Mouse (Mus musculus): Measurements from ENCODE around the gene Aff3. TPM values are rescaled to one million over a fixed set of nuclear protein-coding genes. Genes with fewer than 3 reads are reported as not detected.

The Aff3 gene
- polyA plus RNA-seq, 1 experiment from 2014 or later: 25.7 TPM

- H3K4me1 ChIP-seq: peaks cover 23% of the 10 kb centered on the region
- WGBS: 88% methylated on average over 10 of the region's 10 CpGs
- no peak overlapping the region for H3K27ac ChIP-seq
Measured at GRCm38 (mm10) chr1:38259541-38260338, 405.0 kb downstream of the Aff3 start.

DNA sequence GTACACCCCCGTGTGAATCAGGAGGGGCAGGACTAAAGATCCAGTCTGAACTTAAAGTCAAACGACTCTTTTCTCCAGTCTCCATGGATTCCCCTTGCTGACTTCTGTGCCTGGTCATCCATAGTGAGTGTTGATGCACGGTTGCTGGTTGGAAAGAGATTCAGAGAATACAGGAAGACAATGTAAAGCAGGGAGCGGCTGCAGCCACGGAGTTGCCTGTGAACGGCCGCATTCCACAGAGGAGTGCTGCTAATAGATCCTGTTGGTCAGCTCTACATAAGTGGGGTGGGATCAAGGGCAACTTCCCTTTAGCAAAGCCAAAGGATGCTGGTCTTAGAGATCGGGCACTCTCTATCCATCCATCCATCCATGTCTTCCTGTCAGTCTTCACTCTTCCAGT, 410.3 kb downstream of the Aff3 start:
- no peaks in the 10 kb centered on the region for H3K9me3 ChIP-seq
- H3K4me2 ChIP-seq: no peak overlapping the region
- H3K27me3 ChIP-seq: no peaks in the 10 kb centered on the region
- H3K9ac ChIP-seq: no peak overlapping the region
- WGBS: 85% methylated on average over 8 of the region's 8 CpGs
- H3K4me3 ChIP-seq (replicated peaks): no peak overlapping the region
- no peaks in the 10 kb centered on the region for H3K36me3 ChIP-seq (replicated peaks)
- no peak overlapping the region for H3K27ac ChIP-seq
- H3K4me1 ChIP-seq: 0 out of 2 replicates have a peak, but pooled peaks cover 8% of the 10 kb centered on the region
- no peak for ATAC-seq (ENCODE audit: low FRiP score)

More at GRCm38 (mm10) chr1:38259541-38260338, 405.0 kb downstream of the Aff3 start:
- no peak overlapping the region for H3K9ac ChIP-seq
- no peak overlapping the region for H3K4me2 ChIP-seq
- no peaks in the 10 kb centered on the region for H3K27me3 ChIP-seq
- no peak for ATAC-seq (ENCODE audit: low FRiP score)
- no peaks in the 10 kb centered on the region for H3K36me3 ChIP-seq (replicated peaks)
- 0 out of 2 replicates have a peak, but pooled peaks cover 5% of the 10 kb centered on the region for H3K9me3 ChIP-seq
- H3K4me3 ChIP-seq (replicated peaks): no peak overlapping the region

DNA sequence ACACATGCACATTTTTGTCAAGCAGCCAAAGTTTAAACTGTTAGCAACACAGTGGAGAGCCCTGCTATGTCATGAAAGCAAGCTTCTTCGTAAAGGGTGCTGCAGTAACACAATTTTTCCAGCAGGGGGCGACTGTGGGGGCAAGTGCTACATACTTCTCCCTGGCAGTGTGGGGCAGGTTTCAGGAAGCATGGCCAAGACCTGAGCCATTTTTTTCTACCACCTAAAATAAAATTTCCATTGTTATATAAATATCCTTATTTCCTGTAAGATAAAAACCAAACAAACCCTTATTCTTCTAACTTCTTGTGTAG, 412.0 kb downstream of the Aff3 start:
- no peak overlapping the region for H3K4me3 ChIP-seq (replicated peaks)
- H3K36me3 ChIP-seq (replicated peaks): no peaks in the 10 kb centered on the region
- no peaks in the 10 kb centered on the region for H3K9me3 ChIP-seq
- no peak overlapping the region for H3K9ac ChIP-seq
- WGBS: 46% methylated on average over 2 of the region's 2 CpGs
- H3K4me1 ChIP-seq: peaks cover 10% of the 10 kb centered on the region; the same call in 1 of the 2 replicates
- H3K4me2 ChIP-seq: no peak overlapping the region
- H3K27me3 ChIP-seq: no peaks in the 10 kb centered on the region
- no peak for ATAC-seq (ENCODE audit: low FRiP score)
- no peak overlapping the region for H3K27ac ChIP-seq

- no peaks in the 10 kb centered on the region for H3K27me3 ChIP-seq
- H3K4me3 ChIP-seq (replicated peaks): no peak overlapping the region
- H3K4me2 ChIP-seq: no peak overlapping the region
- H3K36me3 ChIP-seq (replicated peaks): no peaks in the 10 kb centered on the region
- no peaks in the 10 kb centered on the region for H3K9me3 ChIP-seq
- no peak overlapping the region for H3K9ac ChIP-seq
- no peak overlapping the region for H3K27ac ChIP-seq
- H3K4me1 ChIP-seq: peaks cover 10% of the 10 kb centered on the region; the same call in 1 of the 2 replicates
- WGBS: 91% methylated on average over 19 of the region's 19 CpGs
- ATAC-seq (ENCODE audit: low FRiP score): no peak
Measured at GRCm38 (mm10) chr1:38252031-38252765, 412.6 kb downstream of the Aff3 start.

GRCm38 (mm10) chr1:38251448-38251847, 413.3 kb downstream of the Aff3 start:
- no peak for ATAC-seq (ENCODE audit: low FRiP score)
- WGBS: 96% methylated on average over 11 of the region's 11 CpGs
- Histone ChIP-seq H3K36me3 (replicated peaks) (no peaks in the 10 kb centered on the region), H3K4me2 (no peak overlapping the region), H3K4me1 (peaks cover 10% of the 10 kb centered on the region; the same call in 1 of the 2 replicates), H3K9ac (no peak overlapping the region), H3K4me3 (replicated peaks) (no peak overlapping the region), H3K9me3 (no peaks in the 10 kb centered on the region), H3K27me3 (no peaks in the 10 kb centered on the region), H3K27ac (no peak overlapping the region)

DNA sequence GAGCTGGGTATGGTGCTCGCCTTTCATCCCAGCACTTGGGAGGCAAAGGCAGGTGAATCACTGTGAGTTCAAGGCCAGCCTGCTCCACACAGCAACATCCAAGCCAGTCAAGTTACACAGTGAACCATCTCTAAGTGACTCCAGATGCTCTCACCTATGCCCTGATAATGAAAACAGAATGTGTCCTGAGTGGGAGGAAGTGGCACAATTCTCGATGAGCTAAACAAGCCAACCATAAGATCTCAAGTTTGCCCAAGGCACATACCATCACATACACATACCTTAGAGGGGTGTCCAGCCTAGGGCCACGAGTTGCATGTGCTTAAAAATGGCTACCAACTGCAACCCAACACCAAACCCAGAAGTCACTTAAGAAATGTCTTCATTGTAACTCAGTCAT, 414.5 kb downstream of the Aff3 start:
- H3K4me3 ChIP-seq (replicated peaks): no peak overlapping the region
- no peaks in the 10 kb centered on the region for H3K9me3 ChIP-seq
- ATAC-seq (ENCODE audit: low FRiP score): no peak
- H3K27ac ChIP-seq: no peak overlapping the region
- peaks cover 2% of the 10 kb centered on the region; the same call in 1 of the 2 replicates for H3K4me1 ChIP-seq
- no peak overlapping the region for H3K4me2 ChIP-seq
- H3K27me3 ChIP-seq: no peaks in the 10 kb centered on the region
- H3K9ac ChIP-seq: no peak overlapping the region
- 80% methylated on average over 3 of the region's 3 CpGs for WGBS
- no peaks in the 10 kb centered on the region for H3K36me3 ChIP-seq (replicated peaks)

DNA sequence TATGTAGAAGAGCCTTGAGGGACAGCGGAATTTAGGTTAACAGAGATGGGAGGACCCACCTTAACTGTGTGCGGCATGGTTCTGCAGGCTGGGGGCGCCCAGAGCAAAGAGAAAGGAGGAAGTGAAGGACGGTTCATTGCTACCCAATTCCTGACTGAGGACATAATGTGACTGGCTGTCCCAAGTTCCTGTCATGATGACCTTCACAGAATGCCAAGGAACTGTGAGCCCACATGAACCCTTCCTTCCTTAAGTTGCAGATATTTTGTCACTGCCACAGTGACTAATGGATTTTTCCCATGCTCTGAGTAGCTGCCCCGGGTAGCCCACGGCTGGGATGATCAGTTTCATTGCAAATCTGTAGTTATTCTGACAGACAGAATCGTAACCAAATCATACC, 415.2 kb downstream of the Aff3 start:
- no peak overlapping the region for H3K4me2 ChIP-seq
- no peak overlapping the region for H3K4me3 ChIP-seq (replicated peaks)
- H3K36me3 ChIP-seq (replicated peaks): no peaks in the 10 kb centered on the region
- peaks cover 2% of the 10 kb centered on the region; the same call in 1 of the 2 replicates for H3K4me1 ChIP-seq
- no peaks in the 10 kb centered on the region for H3K27me3 ChIP-seq
- H3K27ac ChIP-seq: no peak overlapping the region
- H3K9me3 ChIP-seq: no peaks in the 10 kb centered on the region
- no peak for ATAC-seq (ENCODE audit: low FRiP score)
- H3K9ac ChIP-seq: no peak overlapping the region
- WGBS: 90% methylated on average over 7 of the region's 7 CpGs

DNA sequence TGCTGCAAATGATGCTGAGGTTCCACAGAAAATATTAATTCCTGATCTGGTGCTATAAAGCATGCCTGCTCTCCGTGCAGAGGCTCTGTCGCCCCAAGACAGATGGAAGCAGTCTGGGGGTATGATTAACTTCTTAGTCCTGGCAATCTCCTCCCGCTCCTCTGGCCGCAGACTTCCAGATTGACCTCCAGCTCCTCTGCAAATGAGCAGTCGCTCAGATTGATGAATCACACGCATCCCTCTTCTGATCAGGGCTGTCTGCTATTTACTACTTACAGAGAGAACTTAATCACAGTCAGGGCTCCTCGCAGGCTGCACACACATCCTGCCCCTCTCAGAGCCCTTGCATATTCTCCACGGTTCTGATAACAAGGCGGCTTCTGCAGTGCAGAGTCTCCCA, 416.7 kb downstream of the Aff3 start:
- Histone ChIP-seq H3K36me3 (replicated peaks) (no peaks in the 10 kb centered on the region), H3K9ac (no peak overlapping the region), H3K4me2 (no peak overlapping the region), H3K4me3 (replicated peaks) (no peak overlapping the region), H3K27ac (no peak overlapping the region), H3K4me1 (peaks cover 2% of the 10 kb centered on the region; the same call in 1 of the 2 replicates), H3K9me3 (no peaks in the 10 kb centered on the region), H3K27me3 (no peaks in the 10 kb centered on the region)
- no peak for ATAC-seq (ENCODE audit: low FRiP score)
- WGBS: 71% methylated on average over 9 of the region's 9 CpGs

DNA sequence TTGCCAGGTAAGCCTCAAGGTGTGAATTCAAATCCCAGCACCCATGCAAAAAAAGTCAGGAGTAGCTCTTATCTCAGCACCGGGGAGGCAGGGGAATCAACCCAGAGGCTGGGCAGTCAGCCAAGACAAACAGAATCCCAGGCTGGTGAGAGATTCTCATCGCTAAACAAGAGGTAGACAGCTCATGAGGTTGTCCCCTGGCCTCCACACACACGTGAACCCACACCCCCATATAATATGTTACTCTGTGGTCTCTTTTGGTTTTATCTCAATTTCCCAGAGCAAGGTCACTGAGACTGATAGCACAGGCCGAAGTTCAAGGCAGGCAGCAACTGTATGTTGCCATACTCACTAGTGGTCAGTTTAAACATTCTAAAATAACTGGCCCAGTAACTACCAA, 422.2 kb downstream of the Aff3 start:
- no peak overlapping the region for H3K4me3 ChIP-seq (replicated peaks)
- H3K4me1 ChIP-seq: no peaks in the 10 kb centered on the region
- H3K36me3 ChIP-seq (replicated peaks): no peaks in the 10 kb centered on the region
- no peak overlapping the region for H3K4me2 ChIP-seq
- no peak overlapping the region for H3K27ac ChIP-seq
- WGBS: 77% methylated on average over 4 of the region's 4 CpGs
- no peaks in the 10 kb centered on the region for H3K27me3 ChIP-seq
- H3K9me3 ChIP-seq: no peaks in the 10 kb centered on the region
- no peak overlapping the region for H3K9ac ChIP-seq
- ATAC-seq (ENCODE audit: low FRiP score): no peak

- WGBS: 93% methylated on average over 4 of the region's 4 CpGs
- H3K27ac ChIP-seq: no peak overlapping the region
- H3K4me3 ChIP-seq (replicated peaks): no peak overlapping the region
- ATAC-seq (ENCODE audit: low FRiP score): no peak
- no peaks in the 10 kb centered on the region for H3K9me3 ChIP-seq
- H3K27me3 ChIP-seq: no peaks in the 10 kb centered on the region
- no peak overlapping the region for H3K4me2 ChIP-seq
- H3K36me3 ChIP-seq (replicated peaks): no peaks in the 10 kb centered on the region
- H3K9ac ChIP-seq: no peak overlapping the region
- no peaks in the 10 kb centered on the region for H3K4me1 ChIP-seq
Measured at GRCm38 (mm10) chr1:38241801-38242200, 423.0 kb downstream of the Aff3 start.

GRCm38 (mm10) chr1:38241221-38241666, 423.5 kb downstream of the Aff3 start:
- H3K9me3 ChIP-seq: no peaks in the 10 kb centered on the region
- 89% methylated on average over 6 of the region's 6 CpGs for WGBS
- no peak for ATAC-seq (ENCODE audit: low FRiP score)
- no peak overlapping the region for H3K27ac ChIP-seq
- H3K4me2 ChIP-seq: no peak overlapping the region
- no peak overlapping the region for H3K4me3 ChIP-seq (replicated peaks)
- H3K27me3 ChIP-seq: no peaks in the 10 kb centered on the region
- H3K36me3 ChIP-seq (replicated peaks): no peaks in the 10 kb centered on the region
- no peak overlapping the region for H3K9ac ChIP-seq
- H3K4me1 ChIP-seq: no peaks in the 10 kb centered on the region

DNA sequence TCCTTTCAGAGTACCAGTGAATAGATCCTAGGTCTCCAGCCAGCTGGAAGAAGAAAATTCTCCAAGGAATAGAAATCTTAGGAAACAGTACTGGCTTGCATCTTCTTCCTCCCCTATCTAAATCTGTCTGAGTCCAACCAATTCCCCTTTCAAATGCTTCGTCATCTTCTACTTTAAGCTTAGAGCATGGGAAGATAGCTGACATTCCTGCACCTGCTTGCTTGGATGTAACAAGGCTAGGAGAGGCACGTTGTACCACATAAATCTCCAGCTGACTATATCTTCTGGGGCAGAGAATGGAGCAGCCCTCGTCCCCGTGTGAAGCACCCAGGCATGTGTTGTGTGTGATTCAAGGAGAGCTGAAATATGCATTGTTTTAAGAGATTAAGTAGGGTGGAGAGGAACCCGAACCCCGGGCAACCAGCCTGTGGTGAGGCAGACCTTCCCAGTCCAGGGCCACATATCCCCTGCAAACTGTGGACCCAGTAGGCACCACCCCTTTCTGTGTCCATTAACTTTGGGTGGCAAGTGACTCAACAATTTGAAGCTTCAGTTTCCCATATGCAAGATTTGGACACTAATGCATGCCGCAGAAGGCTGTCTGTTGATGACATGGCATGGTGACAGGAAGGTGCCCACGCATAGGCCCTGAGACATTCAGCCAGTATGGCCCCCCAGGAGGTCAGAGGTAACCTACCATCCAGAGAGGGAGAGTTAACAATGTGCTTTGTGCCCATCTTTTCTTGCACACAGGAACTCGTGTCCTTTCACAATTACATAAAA, 424.1 kb downstream of the Aff3 start:
- Histone ChIP-seq H3K4me1 (no peaks in the 10 kb centered on the region), H3K9ac (no peak overlapping the region), H3K4me2 (no peak overlapping the region), H3K27me3 (no peaks in the 10 kb centered on the region), H3K4me3 (replicated peaks) (no peak overlapping the region), H3K27ac (no peak overlapping the region), H3K9me3 (no peaks in the 10 kb centered on the region), H3K36me3 (replicated peaks) (no peaks in the 10 kb centered on the region)
- no peak for ATAC-seq (ENCODE audit: low FRiP score)
- 87% methylated on average over 9 of the region's 9 CpGs for WGBS

Measured in forebrain, embryonic 12.5 days (tissue).